Mouse (Mus musculus): ENCODE measurements around the gene Bud23.
A peak's percentile ranks its signal among the peaks of the same experiment; 100 is the strongest.

Gene Bud23

GRCm38 (mm10) chr5:135023344-135024173 is 41.2 kb downstream of the Bud23 start, which contains the start of gene Stx1a:
TSS of gene Stx1a (plus strand) at chr5:135023482.
- peak; percentile 93 for DNase-seq (ENCODE audit: low read depth, low spot score)

GRCm38 (mm10) chr5:135021814-135022213 is 42.9 kb downstream of the Bud23 start:
- no peak for DNase-seq (ENCODE audit: low read depth, low spot score)

DNA sequence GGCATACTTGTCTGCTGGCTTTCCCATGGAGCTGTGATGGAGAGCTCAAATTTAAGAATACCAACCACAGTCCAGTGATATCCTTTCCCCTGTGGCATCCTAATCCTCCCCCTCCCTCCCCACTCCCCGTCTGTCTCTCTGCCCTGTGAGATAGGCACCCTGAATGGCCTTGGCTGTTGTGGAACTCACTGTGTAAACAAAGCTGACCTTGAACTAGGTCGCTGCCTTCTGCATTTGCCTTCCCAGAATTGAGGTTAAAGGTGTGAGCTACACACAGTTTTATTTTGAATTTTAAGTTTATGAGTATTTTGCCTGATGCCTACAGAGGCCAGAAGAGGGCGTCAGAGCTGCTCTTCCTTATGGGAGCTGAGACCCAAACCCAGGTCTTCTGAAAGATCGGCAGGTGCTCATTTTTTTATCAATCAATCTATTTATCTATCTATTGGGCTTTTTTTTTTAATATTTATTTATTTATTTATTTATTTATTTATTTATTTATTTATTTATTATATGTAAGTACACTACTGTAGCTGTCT is 48.5 kb downstream of the Bud23 start:
- no peak for DNase-seq (ENCODE audit: low read depth, low spot score)

- peak; percentile 80 for DNase-seq (ENCODE audit: low read depth, low spot score)
Observed at GRCm38 (mm10) chr5:135015497-135015896, 49.3 kb downstream of the Bud23 start.

- DNase-seq (ENCODE audit: low read depth, low spot score), result peak; percentile 82
Observed at GRCm38 (mm10) chr5:135012671-135013441, 51.9 kb downstream of the Bud23 start.

- no peak for DNase-seq (ENCODE audit: low read depth, low spot score)
Observed at GRCm38 (mm10) chr5:135011809-135012613, 52.7 kb downstream of the Bud23 start.

- no peak for DNase-seq (ENCODE audit: low read depth, low spot score)
Observed at GRCm38 (mm10) chr5:135010841-135011743, 53.7 kb downstream of the Bud23 start.

DNA sequence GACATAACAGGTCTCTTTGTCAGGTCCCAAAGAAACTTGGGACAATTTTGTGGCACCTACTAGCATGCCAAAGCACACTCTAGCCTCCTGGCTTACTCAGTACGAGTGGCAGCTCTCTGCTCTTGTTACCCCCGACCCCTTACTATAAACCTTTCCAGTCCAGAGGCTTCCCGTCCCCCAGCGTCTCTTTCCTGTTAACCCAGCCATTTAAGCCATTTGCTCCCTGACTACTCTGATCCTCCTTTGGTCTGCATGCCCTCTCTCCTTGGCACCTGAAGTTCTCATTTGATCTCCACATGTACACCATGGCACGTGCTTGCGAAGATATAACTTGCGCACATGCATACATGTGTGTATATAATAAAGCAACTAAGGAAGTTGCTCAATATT is 54.4 kb downstream of the Bud23 start:
- DNase-seq (ENCODE audit: low read depth, low spot score), result no peak

GRCm38 (mm10) chr5:135009590-135010319 is 55.0 kb downstream of the Bud23 start:
- DNase-seq (ENCODE audit: low read depth, low spot score), result peak; percentile 81

GRCm38 (mm10) chr5:135008671-135009589 is 55.8 kb downstream of the Bud23 start, which contains the start of gene Abhd11:
TSS of gene Abhd11 (plus strand) at chr5:135009152.
- DNase-seq (ENCODE audit: low read depth, low spot score), result peak; percentile 100

GRCm38 (mm10) chr5:135007802-135008571 is 56.8 kb downstream of the Bud23 start:
- DNase-seq (ENCODE audit: low read depth, low spot score), result no peak
